Mouse (Mus musculus): Measurements from ENCODE around the gene Katnal1. TPM values are rescaled to one million over a fixed set of nuclear protein-coding genes. Genes with fewer than 3 reads are reported as not detected.

Gene Katnal1
- total and polyA plus RNA-seq, 3 experiments = 12.8 to 14.8 TPM; not detected in 1

DNA sequence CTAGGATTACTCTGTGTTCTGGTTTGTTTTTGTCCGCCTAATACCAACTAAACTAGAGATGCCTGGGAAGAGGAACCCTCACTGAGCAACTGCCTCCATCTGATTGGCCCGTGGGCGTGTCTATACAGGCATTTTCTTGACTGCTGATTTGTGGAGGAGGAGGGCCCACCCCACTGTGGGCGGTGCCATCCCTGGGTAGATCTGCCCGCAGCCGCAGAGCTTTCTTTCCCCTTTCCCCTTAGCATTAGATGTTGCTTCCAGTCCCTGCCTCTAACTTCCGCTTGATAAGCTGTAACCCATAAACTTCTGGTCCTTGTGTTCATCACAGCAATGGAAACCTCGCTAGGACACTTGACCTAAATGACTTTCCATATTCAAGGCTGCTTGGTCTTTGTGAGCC is 92.1 kb downstream of the Katnal1 start:
- Histone ChIP-seq H3K27me3 (ENCODE audit: control insufficient read depth in 1 of 2, insufficient read depth in 2 of 2, low read length in 2 of 2) (peaks cover 0 to 2% of the 10 kb centered on the region in 2 experiments; a peak in 3 of 4 replicates), H3K9ac (ENCODE audit: control insufficient read depth, low read depth, low read length, poor library complexity, severe bottlenecking) (0 out of 2 replicates have a peak overlapping the region, but pooled peaks have one; percentile 15), H3K36me3 (ENCODE audit: control insufficient read depth in 1 of 2, insufficient read depth in 2 of 2, low read length in 2 of 2) (peaks cover 0 to 4% of the 10 kb centered on the region in 2 experiments; a peak in 2 of 4 replicates), H3K9me3 (replicated peaks; ENCODE audit: insufficient read depth, low read length) (no peaks in the 10 kb centered on the region), H3K4me1 (ENCODE audit: control insufficient read depth in 1 of 2, insufficient read depth in 2 of 2, low read length in 2 of 2) (peaks cover 2 to 11% of the 10 kb centered on the region in 2 experiments; a peak in 3 of 4 replicates), H3K4me3 (ENCODE audit: control insufficient read depth in 1 of 2, insufficient read depth in 1 of 2, low read depth in 2 of 2, low read length in 2 of 2) (peak overlapping the region; percentile 15 to 24; a peak in 3 of 4 replicates), H3K27ac (ENCODE audit: control insufficient read depth, low read depth, low read length) (0 out of 2 replicates have a peak overlapping the region, but pooled peaks have one; percentile 11), H3K79me2 (ENCODE audit: control insufficient read depth, insufficient read depth, low read length, poor library complexity) (no peaks in the 10 kb centered on the region)
- DNase-seq (ENCODE audit: low read depth, low spot score) = peak; percentile 99
- TF ChIP-seq TBP (IDR thresholded peaks at IDR 0.05; ENCODE audit: low read depth, low read length) = peak; percentile 86
- no peak for TF ChIP-seq USF1 (IDR thresholded peaks at IDR 0.05; ENCODE audit: low read depth, low read length)
- TF ChIP-seq ZMIZ1 (IDR thresholded peaks at IDR 0.05; ENCODE audit: low read depth, low read length) = no peak
- TF ChIP-seq CHD1 (IDR thresholded peaks at IDR 0.05; ENCODE audit: low read depth, low read length) = no peak
- no peak for TF ChIP-seq POLR2AphosphoS5 (IDR thresholded peaks at IDR 0.05; ENCODE audit: borderline replicate concordance, low read depth, low read length)
- no peak for TF ChIP-seq CTCF (IDR thresholded peaks at IDR 0.05 in 2 of 3, conservative IDR thresholded peaks at IDR 0.05 in 1 of 3; ENCODE audit: control insufficient read depth in 1 of 3, insufficient read depth in 1 of 3, low read depth in 2 of 3, low read length in 3 of 3, poor library complexity in 1 of 3, severe bottlenecking in 1 of 3)
- no peak for TF ChIP-seq ZKSCAN1 (IDR thresholded peaks at IDR 0.05; ENCODE audit: low read depth, low read length)
- no peak for TF ChIP-seq JUND (IDR thresholded peaks at IDR 0.05; ENCODE audit: low read depth, low read length)
- TF ChIP-seq SMC3 (IDR thresholded peaks at IDR 0.05; ENCODE audit: low read depth, low read length) = no peak
- no peak for TF ChIP-seq GABPA (IDR thresholded peaks at IDR 0.05; ENCODE audit: low read depth, low read length)
- peak in 1 of 2 experiments; percentile 69; a peak in 1 of 4 replicates for TF ChIP-seq POLR2A (IDR thresholded peaks at IDR 0.05; ENCODE audit: control insufficient read depth in 1 of 2, insufficient read depth in 1 of 2, low read depth in 1 of 2, low read length in 2 of 2, poor library complexity in 1 of 2)
- no peak for TF ChIP-seq TAL1 (IDR thresholded peaks at IDR 0.05; ENCODE audit: low read length)
- peak; percentile 65; the same call in 1 of the 2 replicates for TF ChIP-seq HCFC1 (IDR thresholded peaks at IDR 0.05; ENCODE audit: low read depth, low read length)
- TF ChIP-seq EP300 (IDR thresholded peaks at IDR 0.05; ENCODE audit: low read depth in 1 of 2, low read length in 2 of 2) = peak; percentile 27 to 30; a peak in 2 of 4 replicates
- TF ChIP-seq MAFK (IDR thresholded peaks at IDR 0.05; ENCODE audit: borderline replicate concordance, low read depth, low read length) = no peak
- no peak; the same call in 1 of the 2 replicates for TF ChIP-seq SIN3A (IDR thresholded peaks at IDR 0.05; ENCODE audit: low read length)
- TF ChIP-seq RAD21 (IDR thresholded peaks at IDR 0.05; ENCODE audit: low read depth, low read length) = no peak
- TF ChIP-seq UBTF (IDR thresholded peaks at IDR 0.05; ENCODE audit: borderline replicate concordance, insufficient read depth, low read depth, low read length) = no peak
- peak; percentile 49; the same call in 1 of the 2 replicates for TF ChIP-seq ELF1 (IDR thresholded peaks at IDR 0.05; ENCODE audit: low read depth, low read length)
- TF ChIP-seq CHD2 (IDR thresholded peaks at IDR 0.05; ENCODE audit: low read length) = no peak
- TF ChIP-seq MAX (IDR thresholded peaks at IDR 0.05; ENCODE audit: low read length) = no peak
- no peak for TF ChIP-seq MEF2A (IDR thresholded peaks at IDR 0.05; ENCODE audit: extremely low read depth, insufficient replicate concordance, low read depth, low read length, poor library complexity, severe bottlenecking)
- TF ChIP-seq NELFE (IDR thresholded peaks at IDR 0.05; ENCODE audit: low read depth, low read length) = peak; percentile 38; the same call in 1 of the 2 replicates
- peak; percentile 46; the same call in 1 of the 2 replicates for TF ChIP-seq RCOR1 (IDR thresholded peaks at IDR 0.05; ENCODE audit: low read depth, low read length)
- peak; percentile 86 for TF ChIP-seq GATA1 (IDR thresholded peaks at IDR 0.05; ENCODE audit: low read depth, low read length)
- no peak for TF ChIP-seq MXI1 (IDR thresholded peaks at IDR 0.05; ENCODE audit: low read depth, low read length)
- no peak for TF ChIP-seq BHLHE40 (IDR thresholded peaks at IDR 0.05; ENCODE audit: borderline replicate concordance, low read depth, low read length)
- 0 out of 2 replicates have a peak, but pooled peaks have one; percentile 21 for TF ChIP-seq TCF12 (IDR thresholded peaks at IDR 0.05; ENCODE audit: low read depth, low read length)
- no peak for TF ChIP-seq E2F4 (IDR thresholded peaks at IDR 0.05; ENCODE audit: borderline replicate concordance, low read depth, low read length)
- no peak for TF ChIP-seq KAT2A (conservative IDR thresholded peaks at IDR 0.05; ENCODE audit: low read depth, low read length)
- TF ChIP-seq MYC (IDR thresholded peaks at IDR 0.05; ENCODE audit: low read depth, low read length) = 0 out of 2 replicates have a peak, but pooled peaks have one; percentile 17
- no peak for TF ChIP-seq MAZ (IDR thresholded peaks at IDR 0.05; ENCODE audit: low read depth, low read length)
- no peak for TF ChIP-seq ZC3H11A (IDR thresholded peaks at IDR 0.05; ENCODE audit: low read depth, low read length)
- TF ChIP-seq USF2 (IDR thresholded peaks at IDR 0.05; ENCODE audit: borderline replicate concordance in 1 of 2, insufficient read depth in 1 of 2, low read depth in 1 of 2, low read length in 2 of 2) = no peak
- TF ChIP-seq ETS1 (IDR thresholded peaks at IDR 0.05; ENCODE audit: low read depth, low read length) = no peak; the same call in 1 of the 2 replicates
- TF ChIP-seq NRF1 (IDR thresholded peaks at IDR 0.05; ENCODE audit: insufficient read depth, low read depth, low read length, poor library complexity, severe bottlenecking) = peak; percentile 49
- no peak for TF ChIP-seq MYB (IDR thresholded peaks at IDR 0.05; ENCODE audit: low read depth, low read length)
